Mouse (Mus musculus): ENCODE results near the gene E2f2. TPM values are rescaled to one million over a fixed set of nuclear protein-coding genes. Genes with fewer than 3 reads are reported as not detected.

Gene E2f2
- polyA plus RNA-seq, 1 experiment from 2014 or later: 2.3 TPM

- H3K9ac ChIP-seq: no peak overlapping the region
- no peak overlapping the region for H3K27ac ChIP-seq
- no peak for ATAC-seq (replicated peaks)
- no peak overlapping the region for H3K4me3 ChIP-seq
- H3K27me3 ChIP-seq (replicated peaks): 0 out of 2 replicates have a peak, but pooled peaks cover 4% of the 10 kb centered on the region
- no peak overlapping the region for H3K4me2 ChIP-seq
- no peaks in the 10 kb centered on the region for H3K9me3 ChIP-seq
- no peaks in the 10 kb centered on the region for H3K36me3 ChIP-seq (replicated peaks)
- peaks cover 31% of the 10 kb centered on the region for H3K4me1 ChIP-seq
- 16% methylated on average over 17 of the region's 17 CpGs for WGBS
These were observed 48.1 kb downstream of the E2f2 start for GRCm38 (mm10) chr4:136220133-136220775.

GRCm38 (mm10) chr4:136223549-136224239 lies 51.5 kb downstream of the E2f2 start:
- peak; percentile 81 for ATAC-seq (replicated peaks)
- Histone ChIP-seq H3K4me1 (peaks cover 23% of the 10 kb centered on the region), H3K27me3 (replicated peaks) (0 out of 2 replicates have a peak, but pooled peaks cover 4% of the 10 kb centered on the region), H3K9me3 (no peaks in the 10 kb centered on the region), H3K27ac (peak overlapping the region; percentile 73), H3K9ac (no peak overlapping the region), H3K4me2 (no peak overlapping the region), H3K36me3 (replicated peaks) (no peaks in the 10 kb centered on the region), H3K4me3 (no peak overlapping the region)
- WGBS: 45% methylated on average over 13 of the region's 13 CpGs

- Histone ChIP-seq H3K4me1 (peaks cover 19% of the 10 kb centered on the region), H3K27ac (peak overlapping the region; percentile 73), H3K9ac (no peak overlapping the region), H3K36me3 (replicated peaks) (no peaks in the 10 kb centered on the region), H3K27me3 (replicated peaks) (0 out of 2 replicates have a peak, but pooled peaks cover 4% of the 10 kb centered on the region), H3K4me3 (no peak overlapping the region), H3K4me2 (no peak overlapping the region), H3K9me3 (no peaks in the 10 kb centered on the region)
- peak; percentile 50; the same call in 1 of the 2 replicates for ATAC-seq (replicated peaks)
- 45% methylated on average over 5 of the region's 5 CpGs for WGBS
These were observed 52.0 kb downstream of the E2f2 start for GRCm38 (mm10) chr4:136224240-136224559.

- H3K4me2 ChIP-seq: no peak overlapping the region
- peak overlapping the region; percentile 73 for H3K27ac ChIP-seq
- no peaks in the 10 kb centered on the region for H3K36me3 ChIP-seq (replicated peaks)
- no peak for ATAC-seq (replicated peaks)
- 0 out of 2 replicates have a peak, but pooled peaks cover 4% of the 10 kb centered on the region for H3K27me3 ChIP-seq (replicated peaks)
- no peak overlapping the region for H3K4me3 ChIP-seq
- no peaks in the 10 kb centered on the region for H3K9me3 ChIP-seq
- H3K9ac ChIP-seq: no peak overlapping the region
- peaks cover 19% of the 10 kb centered on the region for H3K4me1 ChIP-seq
- WGBS: 81% methylated on average over 23 of the region's 23 CpGs
These were observed 52.7 kb downstream of the E2f2 start for GRCm38 (mm10) chr4:136224677-136225460.

- no peak overlapping the region for H3K4me3 ChIP-seq
- no peak for ATAC-seq (replicated peaks)
- no peaks in the 10 kb centered on the region for H3K36me3 ChIP-seq (replicated peaks)
- H3K4me2 ChIP-seq: no peak overlapping the region
- no peak overlapping the region for H3K9ac ChIP-seq
- WGBS: 76% methylated on average over 7 of the region's 7 CpGs
- H3K27me3 ChIP-seq (replicated peaks): no peaks in the 10 kb centered on the region
- H3K4me1 ChIP-seq: peaks cover 15% of the 10 kb centered on the region
- no peaks in the 10 kb centered on the region for H3K9me3 ChIP-seq
- no peak overlapping the region for H3K27ac ChIP-seq
These were observed 55.2 kb downstream of the E2f2 start for GRCm38 (mm10) chr4:136227408-136227807.

- Histone ChIP-seq H3K4me1 (peaks cover 9% of the 10 kb centered on the region), H3K9ac (no peak overlapping the region), H3K36me3 (replicated peaks) (no peaks in the 10 kb centered on the region), H3K4me3 (no peak overlapping the region), H3K27me3 (replicated peaks) (no peaks in the 10 kb centered on the region), H3K4me2 (no peak overlapping the region), H3K9me3 (no peaks in the 10 kb centered on the region), H3K27ac (no peak overlapping the region)
- ATAC-seq (replicated peaks): no peak
- 84% methylated on average over 5 of the region's 5 CpGs for WGBS
These were observed 56.4 kb downstream of the E2f2 start for GRCm38 (mm10) chr4:136228640-136229039.

GRCm38 (mm10) chr4:136238669-136239068 lies 66.5 kb downstream of the E2f2 start:
- WGBS: 33% methylated on average over 13 of the region's 13 CpGs
- Histone ChIP-seq H3K4me3 (no peak overlapping the region), H3K27ac (no peak overlapping the region), H3K4me2 (no peak overlapping the region), H3K9me3 (no peaks in the 10 kb centered on the region), H3K4me1 (no peaks in the 10 kb centered on the region), H3K9ac (no peak overlapping the region), H3K27me3 (replicated peaks) (peaks cover 18% of the 10 kb centered on the region), H3K36me3 (replicated peaks) (no peaks in the 10 kb centered on the region)
- no peak for ATAC-seq (replicated peaks)

- no peak overlapping the region for H3K9ac ChIP-seq
- no peak for ATAC-seq (replicated peaks)
- H3K27me3 ChIP-seq (replicated peaks): peaks cover 18% of the 10 kb centered on the region
- no peak overlapping the region for H3K4me2 ChIP-seq
- H3K4me3 ChIP-seq: no peak overlapping the region
- no peaks in the 10 kb centered on the region for H3K36me3 ChIP-seq (replicated peaks)
- 79% methylated on average over 9 of the region's 9 CpGs for WGBS
- H3K27ac ChIP-seq: no peak overlapping the region
- no peaks in the 10 kb centered on the region for H3K9me3 ChIP-seq
- H3K4me1 ChIP-seq: no peaks in the 10 kb centered on the region
These were observed 66.9 kb downstream of the E2f2 start for GRCm38 (mm10) chr4:136239111-136239510.

GRCm38 (mm10) chr4:136239622-136240021 lies 67.4 kb downstream of the E2f2 start:
- Histone ChIP-seq H3K4me3 (no peak overlapping the region), H3K9ac (no peak overlapping the region), H3K36me3 (replicated peaks) (no peaks in the 10 kb centered on the region), H3K4me2 (no peak overlapping the region), H3K27ac (no peak overlapping the region), H3K9me3 (no peaks in the 10 kb centered on the region), H3K4me1 (no peaks in the 10 kb centered on the region), H3K27me3 (replicated peaks) (peaks cover 18% of the 10 kb centered on the region)
- no peak for ATAC-seq (replicated peaks)
- WGBS: 16% methylated on average over 8 of the region's 8 CpGs

GRCm38 (mm10) chr4:136240123-136240522 lies 67.9 kb downstream of the E2f2 start:
- H3K4me3 ChIP-seq: no peak overlapping the region
- ATAC-seq (replicated peaks): no peak
- no peak overlapping the region for H3K27ac ChIP-seq
- 74% methylated on average over 14 of the region's 14 CpGs for WGBS
- H3K36me3 ChIP-seq (replicated peaks): no peaks in the 10 kb centered on the region
- no peak overlapping the region for H3K9ac ChIP-seq
- no peak overlapping the region for H3K4me2 ChIP-seq
- H3K9me3 ChIP-seq: no peaks in the 10 kb centered on the region
- H3K4me1 ChIP-seq: no peaks in the 10 kb centered on the region
- peaks cover 20% of the 10 kb centered on the region for H3K27me3 ChIP-seq (replicated peaks)

- Histone ChIP-seq H3K27ac (no peak overlapping the region), H3K9ac (no peak overlapping the region), H3K27me3 (replicated peaks) (peaks cover 27% of the 10 kb centered on the region), H3K4me3 (no peak overlapping the region), H3K4me1 (no peaks in the 10 kb centered on the region), H3K9me3 (no peaks in the 10 kb centered on the region), H3K36me3 (replicated peaks) (no peaks in the 10 kb centered on the region), H3K4me2 (no peak overlapping the region)
- 30% methylated on average over 8 of the region's 8 CpGs for WGBS
- no peak; the same call in 1 of the 2 replicates for ATAC-seq (replicated peaks)
These were observed 68.8 kb downstream of the E2f2 start for GRCm38 (mm10) chr4:136240955-136241354.

- no peak for ATAC-seq (replicated peaks)
- Histone ChIP-seq H3K4me1 (peaks cover 10% of the 10 kb centered on the region; the same call in 1 of the 2 replicates), H3K4me2 (no peak overlapping the region), H3K4me3 (no peak overlapping the region), H3K9ac (no peak overlapping the region), H3K27ac (no peak overlapping the region), H3K9me3 (no peaks in the 10 kb centered on the region), H3K36me3 (replicated peaks) (no peaks in the 10 kb centered on the region), H3K27me3 (replicated peaks) (peaks cover 37% of the 10 kb centered on the region)
- WGBS: 47% methylated on average over 8 of the region's 8 CpGs
These were observed 70.0 kb downstream of the E2f2 start for GRCm38 (mm10) chr4:136242065-136242703.

Data from midbrain, embryonic 15.5 days (tissue).